Mouse (Mus musculus) mouse embryonic stem cell (cell line): ENCODE data around the gene Nfkb1.

Source experiments
- in situ Hi-C, 2 experiments: fragments of 300-500 bp; cut with MboI; formaldehyde crosslinking; loops; 1 replicate in 1 of 2; 3 replicates in 1 of 2; pipeline ENCODE4 v1.14.3; 2019 to 2020; ENCODE audit warnings: low sequenced_read_pairs in 2 of 2, low pct_unique_long_range_greater_than_20kb in 1 of 2, mixed read lengths in 1 of 2; ENCODE audit not compliant: unreplicated experiment in 1 of 2

Gene Nfkb1

DNA sequence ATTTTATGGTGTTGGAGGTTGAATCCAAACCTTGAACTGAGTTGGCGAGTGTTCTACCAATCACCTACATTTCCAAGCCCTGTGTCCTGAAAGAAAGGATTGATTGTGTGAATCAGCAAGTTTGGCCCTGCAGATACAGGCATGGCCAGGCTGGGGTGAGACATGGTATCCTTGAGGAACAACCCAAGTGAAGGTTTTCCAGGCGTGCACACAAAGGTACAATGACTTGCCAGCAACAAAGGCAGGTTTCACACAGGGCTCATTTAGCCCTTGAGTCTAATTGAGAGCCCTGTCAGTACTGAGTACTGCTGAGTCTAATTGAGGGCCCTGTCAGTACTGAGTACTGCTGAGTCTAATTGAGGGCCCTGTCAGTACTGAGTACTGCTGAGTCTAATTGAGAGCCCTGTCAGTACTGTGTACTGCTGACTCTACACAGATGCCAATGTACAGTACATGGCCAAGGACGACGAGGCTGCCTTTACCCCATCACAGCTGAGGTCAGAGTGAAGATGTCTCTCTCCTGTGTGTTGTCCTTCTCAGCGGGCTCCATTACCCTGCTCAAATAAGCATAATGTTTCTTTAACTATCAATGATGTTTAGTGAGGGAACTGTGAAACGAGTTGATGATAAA is 11.0 kb downstream of the Nfkb1 start:
- in situ Hi-C loops, result no loop called here

- in situ Hi-C loops, result no loop called here
These were observed 14.3 kb downstream of the Nfkb1 start for GRCm38 (mm10) chr3:135677064-135677463.

DNA sequence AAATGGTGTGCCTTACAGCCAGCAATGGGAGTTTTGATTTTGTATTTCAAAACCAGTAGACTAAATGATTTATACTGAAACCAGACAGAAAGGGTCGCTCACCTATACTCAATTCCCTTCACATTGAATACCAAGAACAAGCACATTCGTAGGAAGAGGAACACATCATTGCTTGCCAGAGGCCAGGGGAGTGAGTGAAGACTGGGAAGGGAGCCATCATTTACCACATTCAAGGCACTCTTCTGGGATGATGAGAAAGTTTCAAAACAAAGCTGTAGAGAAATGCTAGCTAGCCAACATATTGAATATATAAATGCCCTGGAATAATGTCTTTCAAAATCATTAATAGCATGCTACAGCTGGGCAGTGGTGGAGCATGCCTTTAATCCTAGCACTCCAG is 15.0 kb downstream of the Nfkb1 start:
- in situ Hi-C loops, result no loop called here

DNA sequence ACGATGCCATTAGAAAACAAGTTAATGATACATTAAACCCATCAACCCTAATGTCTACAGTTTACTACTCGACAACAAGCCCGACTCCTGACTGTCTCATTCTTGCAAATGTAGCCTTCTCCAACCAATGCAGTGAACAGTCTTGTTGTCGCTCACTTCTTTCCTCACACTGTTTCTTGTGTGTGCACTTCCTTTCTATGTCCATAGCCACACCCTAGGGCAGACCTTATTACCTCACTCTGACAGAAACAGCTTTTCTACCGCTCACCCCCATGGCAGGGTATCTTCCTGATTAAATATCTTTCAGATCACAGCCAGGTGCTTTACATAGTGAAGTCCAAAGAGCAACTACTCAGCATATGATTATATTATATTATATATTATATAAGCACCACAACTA is 15.9 kb downstream of the Nfkb1 start:
- in situ Hi-C loops, result no loop called here

GRCm38 (mm10) chr3:135674716-135675392 is 16.5 kb downstream of the Nfkb1 start:
- in situ Hi-C loops, result no loop called here

DNA sequence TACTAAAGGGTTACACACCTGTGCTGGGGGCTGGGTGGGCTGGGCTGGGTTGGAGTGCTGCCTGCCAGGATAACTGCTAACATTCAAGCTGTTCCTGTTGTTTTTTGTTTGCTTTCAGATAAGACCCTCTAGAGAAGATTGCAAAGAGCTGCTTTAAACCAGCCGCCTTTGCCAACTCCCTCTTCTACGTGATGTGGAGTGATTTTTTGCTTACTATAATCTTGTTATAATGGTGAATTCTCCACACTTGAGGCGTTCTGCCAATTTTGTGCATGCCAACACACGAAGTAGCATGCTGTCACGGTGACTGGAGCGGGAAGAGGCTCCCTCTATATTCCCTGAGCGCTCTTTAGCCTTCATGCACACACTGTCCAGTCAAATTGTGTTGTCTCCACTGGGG is 17.7 kb downstream of the Nfkb1 start:
- in situ Hi-C loops, result no loop called here

DNA sequence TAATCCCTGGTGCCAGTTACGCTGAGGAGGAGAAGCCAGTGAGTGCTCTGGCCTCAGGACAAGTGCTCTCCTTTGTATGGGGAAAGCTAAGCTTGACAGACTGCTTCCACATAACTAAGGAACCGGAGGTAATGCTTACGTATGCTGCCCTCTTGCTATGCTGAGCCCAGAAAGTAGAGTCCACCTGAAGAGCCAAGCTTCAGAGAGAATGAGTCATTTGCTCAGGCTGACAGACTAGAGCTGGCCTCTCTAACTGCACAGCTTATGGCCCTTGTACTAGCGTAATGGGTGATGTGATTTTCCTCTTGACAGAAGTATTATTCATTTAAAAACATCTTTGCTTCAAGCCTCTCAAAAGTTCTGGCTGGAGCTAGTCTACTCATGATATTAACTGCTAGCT is 18.3 kb downstream of the Nfkb1 start:
- in situ Hi-C loops, result no loop called here

GRCm38 (mm10) chr3:135672135-135672534 is 19.2 kb downstream of the Nfkb1 start:
- in situ Hi-C loops, result no loop called here

GRCm38 (mm10) chr3:135670869-135671268 is 20.5 kb downstream of the Nfkb1 start:
- in situ Hi-C loops, result no loop called here

DNA sequence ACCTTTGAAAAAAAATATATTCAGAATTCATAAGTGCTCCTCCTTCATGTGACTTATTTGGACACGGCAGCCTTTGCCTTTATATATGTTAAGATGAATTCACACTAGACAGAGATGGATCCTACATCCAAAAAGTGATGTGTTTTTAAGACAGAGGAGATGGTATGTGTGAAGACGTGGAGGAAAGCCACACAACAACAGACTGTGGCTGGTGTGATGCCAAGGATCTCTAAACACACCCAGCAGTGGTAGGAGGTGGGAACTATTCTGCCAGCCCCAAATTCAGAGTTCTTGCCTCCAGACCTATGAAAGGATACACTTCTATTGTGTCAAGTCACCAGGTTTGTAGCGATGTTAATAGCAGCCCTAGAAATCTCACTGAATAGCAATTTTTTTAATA is 24.3 kb downstream of the Nfkb1 start:
- in situ Hi-C loops, result no loop called here

- in situ Hi-C loops, result no loop called here
These were observed 25.5 kb downstream of the Nfkb1 start for GRCm38 (mm10) chr3:135665777-135666259.

DNA sequence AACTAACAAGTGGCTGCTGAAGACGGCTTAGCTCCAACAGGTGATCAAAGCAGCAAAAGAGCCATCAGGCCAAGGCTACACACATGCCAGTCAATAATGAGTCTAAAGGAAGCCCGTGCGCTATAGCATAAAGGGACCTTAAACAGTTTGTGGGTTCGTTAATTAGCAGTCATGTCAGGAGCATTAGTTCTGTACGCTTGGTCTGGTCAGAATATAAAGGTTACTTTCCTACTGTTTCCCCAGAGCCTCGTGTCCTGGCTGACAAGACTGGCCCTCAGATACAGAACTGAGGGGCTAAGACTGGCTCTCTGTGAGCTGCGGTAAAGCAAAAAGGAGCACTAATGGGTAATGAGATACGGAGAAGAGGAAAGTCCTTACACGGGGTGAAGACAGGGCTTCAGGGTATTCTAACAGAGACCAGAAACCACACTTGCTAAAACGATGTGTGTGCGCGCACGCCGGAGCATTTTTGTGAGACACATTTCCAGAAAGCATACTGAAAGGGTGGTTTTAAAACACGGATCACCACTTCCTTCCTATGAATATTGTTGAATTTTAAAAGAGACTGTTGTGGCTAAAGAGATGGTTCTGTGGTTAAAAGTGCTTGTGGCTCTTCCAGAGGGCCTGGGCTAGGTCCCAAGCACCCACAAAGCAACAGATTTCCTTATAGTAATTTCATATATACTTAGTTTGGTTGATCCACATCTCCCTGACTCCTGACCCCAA is 29.0 kb downstream of the Nfkb1 start:
- in situ Hi-C loops, result no loop called here

DNA sequence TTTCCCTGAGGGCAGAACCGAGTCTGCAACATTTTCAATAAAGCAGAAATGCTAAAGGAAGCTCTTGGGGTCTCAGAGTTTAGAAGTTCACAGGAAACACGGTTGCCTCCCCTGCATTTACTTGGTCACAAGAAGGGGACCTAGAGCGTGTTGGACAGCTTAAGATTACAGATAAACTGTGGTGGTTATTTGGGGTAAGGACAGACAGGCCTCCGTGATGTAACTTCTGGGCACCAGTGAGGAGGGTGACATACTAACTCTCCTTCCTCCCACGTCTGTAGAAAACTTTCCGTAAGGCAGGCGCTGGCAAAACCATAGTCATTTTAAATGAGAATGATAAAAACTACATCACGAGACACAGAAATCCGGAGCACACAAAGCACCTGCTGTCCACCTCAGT is 29.6 kb downstream of the Nfkb1 start:
- in situ Hi-C loops, result no loop called here

DNA sequence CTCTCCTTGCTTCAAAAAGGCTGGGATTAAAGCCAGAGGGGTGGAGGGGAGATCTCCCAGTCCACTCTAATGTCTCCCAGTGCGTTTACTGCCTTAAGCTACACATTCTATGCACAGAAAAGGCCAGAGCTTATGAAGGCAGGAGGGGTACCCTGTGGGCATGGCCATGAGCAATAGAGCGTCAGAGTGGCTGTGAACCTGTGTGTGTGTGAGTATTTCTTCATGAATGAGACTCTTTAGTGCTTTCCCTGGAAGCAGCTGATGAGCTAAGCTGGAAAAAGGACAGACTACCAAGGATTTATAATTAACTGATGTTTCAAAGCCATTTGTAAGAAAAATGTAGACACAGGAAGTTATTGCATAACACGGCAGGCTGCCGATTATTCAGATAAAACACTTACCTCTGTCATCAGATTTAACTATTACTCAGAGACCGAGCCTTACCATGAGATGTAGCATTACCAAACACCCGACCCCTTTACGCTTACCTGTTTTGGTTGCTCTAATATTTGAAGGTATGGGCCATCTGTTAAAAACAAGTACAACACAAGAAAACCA is 32.7 kb downstream of the Nfkb1 start:
- in situ Hi-C loops, result no loop called here

DNA sequence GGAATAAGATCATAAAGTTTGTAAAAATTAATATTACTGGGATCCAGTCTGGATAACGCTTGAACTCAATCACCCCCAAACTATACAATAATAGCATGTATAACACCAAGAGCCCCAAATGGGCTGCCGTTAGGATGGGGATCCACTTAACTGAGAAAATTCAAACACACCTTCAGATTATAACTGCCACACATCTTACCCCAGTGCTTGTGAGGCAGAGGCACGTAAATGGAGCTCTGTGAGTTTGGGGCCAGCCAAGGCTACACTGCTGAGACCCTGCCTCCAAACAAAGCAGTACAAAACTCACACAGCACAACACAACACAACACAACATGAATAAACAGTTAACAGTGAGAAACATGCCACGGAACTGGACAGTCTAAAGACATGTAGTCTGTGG is 35.2 kb downstream of the Nfkb1 start:
- in situ Hi-C loops, result no loop called here

DNA sequence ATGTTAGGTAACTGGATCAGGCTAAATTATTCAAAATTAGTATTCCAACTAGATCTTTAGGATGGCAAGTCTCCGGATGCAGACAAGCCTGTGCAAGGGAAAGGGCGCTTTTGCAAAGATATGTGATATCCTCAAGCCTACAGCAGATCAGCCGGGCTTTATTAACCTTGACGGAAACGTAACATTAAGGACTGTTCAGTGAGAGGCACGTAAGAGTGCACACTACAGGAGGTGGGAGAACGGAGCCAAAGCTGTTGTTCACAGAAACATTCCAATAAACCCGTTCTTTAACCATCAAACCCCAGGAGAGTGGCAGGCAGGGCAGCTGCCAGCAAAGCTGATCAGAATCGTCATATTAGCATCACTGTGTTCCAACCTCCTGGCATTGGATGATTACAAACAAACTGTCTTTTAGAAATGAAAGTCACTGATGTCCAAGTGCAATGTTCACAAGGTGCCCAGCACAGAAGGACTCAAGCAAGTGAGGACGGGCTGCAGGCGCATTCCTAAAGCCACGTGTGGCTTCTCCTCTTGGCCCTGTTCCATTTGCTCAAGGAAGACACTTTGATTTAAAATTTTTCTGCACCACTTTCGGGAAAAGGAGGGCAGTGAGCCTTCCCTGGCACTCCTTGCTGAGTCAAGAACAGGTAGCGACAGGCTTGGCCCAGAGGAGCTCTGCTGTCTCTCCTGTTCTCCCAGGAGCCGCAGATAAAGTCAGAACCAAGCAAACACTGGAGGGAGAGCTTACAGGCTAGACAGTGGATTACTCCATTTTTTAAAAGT is 40.4 kb downstream of the Nfkb1 start:
- in situ Hi-C loops, result no loop called here

- in situ Hi-C loops, result no loop called here
These were observed 41.5 kb downstream of the Nfkb1 start for GRCm38 (mm10) chr3:135649809-135650208.

GRCm38 (mm10) chr3:135648501-135648900 is 42.8 kb downstream of the Nfkb1 start:
- in situ Hi-C loops, result no loop called here

DNA sequence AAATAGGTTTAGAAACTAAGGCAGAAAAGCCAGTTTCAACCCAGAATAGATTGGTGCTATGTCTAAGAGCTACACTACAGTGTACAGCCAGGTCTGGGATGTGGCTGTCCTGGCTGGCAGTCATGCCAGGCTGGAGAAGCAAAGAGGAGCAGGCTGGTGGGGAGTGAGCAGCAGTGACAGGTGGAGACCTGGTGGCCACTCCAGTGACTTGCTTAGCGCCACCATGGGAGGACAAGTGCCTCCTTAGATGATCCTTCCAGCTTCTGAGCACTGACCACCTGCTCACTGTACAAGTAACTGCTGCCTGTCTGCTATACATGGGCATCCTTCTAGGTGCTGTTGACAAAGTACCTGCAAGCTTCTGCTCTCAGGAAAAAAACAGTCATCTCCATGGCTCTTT is 44.7 kb downstream of the Nfkb1 start:
- in situ Hi-C loops, result no loop called here
